Mouse (Mus musculus) myocyte (in vitro differentiated cells): ENCODE measurements around the gene Bpifa6.

Experiments used
- CEBPB ChIP-seq: IDR thresholded peaks from 2 replicates; pipeline ENCODE4 v1.6.1; 2011; ENCODE audit warnings: mild to moderate bottlenecking, moderate library complexity; ENCODE audit not compliant: poor library complexity, insufficient read depth, severe bottlenecking
- E2F4 ChIP-seq: IDR thresholded peaks from one replicate; pipeline ENCODE4 v1.6.1; 2011; ENCODE audit warnings: mild to moderate bottlenecking, control low read depth, moderate library complexity; ENCODE audit not compliant: insufficient read depth
- MAX ChIP-seq: IDR thresholded peaks from one replicate; pipeline ENCODE4 v1.6.1; 2011; ENCODE audit warnings: low read depth, mild to moderate bottlenecking, control low read depth
- MYOG ChIP-seq, 3 experiments: IDR thresholded peaks; one replicate each; pipeline ENCODE4 v1.6.1; 2011; ENCODE audit warnings: control low read depth in 2 of 3, low read depth in 2 of 3, mild to moderate bottlenecking in 2 of 3; ENCODE audit not compliant: insufficient read length in 2 of 3, control insufficient read depth in 1 of 3, insufficient read depth in 1 of 3
- POLR2A ChIP-seq: IDR thresholded peaks from one replicate; pipeline ENCODE4 v1.6.1; 2011; ENCODE audit warnings: low read depth, mild to moderate bottlenecking, control low read depth, moderate library complexity; ENCODE audit not compliant: insufficient read length
- SRF ChIP-seq: IDR thresholded peaks from one replicate; pipeline ENCODE4 v1.6.1; 2011; ENCODE audit warnings: low read depth; ENCODE audit not compliant: control insufficient read depth, insufficient read length
- TCF12 ChIP-seq: IDR thresholded peaks from one replicate; pipeline ENCODE4 v1.6.1; 2011; ENCODE audit warnings: mild to moderate bottlenecking, control low read depth; ENCODE audit not compliant: poor library complexity, insufficient read depth, severe bottlenecking
- TCF3 ChIP-seq: IDR thresholded peaks from one replicate; pipeline ENCODE4 v1.6.1; 2011; ENCODE audit warnings: low read depth, control low read depth; ENCODE audit not compliant: insufficient read length
- USF1 ChIP-seq: IDR thresholded peaks from one replicate; pipeline ENCODE4 v1.6.1; 2011; ENCODE audit warnings: low read depth, mild to moderate bottlenecking, control low read depth, moderate library complexity

DNA sequence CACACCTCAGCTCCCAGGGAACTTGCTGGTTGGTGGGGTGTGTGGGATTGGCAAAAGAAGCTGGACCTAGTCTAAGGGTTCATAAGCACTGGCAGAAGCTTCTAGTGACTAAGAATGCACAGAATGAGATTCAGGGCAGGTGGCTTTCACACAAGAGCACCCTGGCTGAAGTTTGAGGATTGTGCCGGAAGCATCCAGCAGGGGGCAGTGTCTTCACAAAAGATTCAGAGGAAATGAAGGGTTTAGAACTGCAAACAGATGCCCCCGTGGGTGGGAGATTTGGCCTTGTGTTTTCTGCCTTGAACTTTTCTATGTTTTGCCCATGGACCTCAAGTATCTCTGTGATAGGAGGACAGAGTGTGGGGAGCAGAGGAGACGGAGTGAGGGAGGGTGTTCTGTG is 31.2 kb upstream of the Bpifa6 start:
- TF ChIP-seq POLR2A (no peak), E2F4 (no peak), TCF12 (no peak), USF1 (no peak), CEBPB (no peak), MYOG (IDR thresholded peaks at IDR 0.05; ENCODE audit: control insufficient read depth in 1 of 3, insufficient read depth in 1 of 3, insufficient read length in 2 of 3, low read depth in 2 of 3) (no peak), SRF (no peak), MAX (no peak), TCF3 (no peak)
